Mouse (Mus musculus): ENCODE results near the gene Pdpr. TPM values are rescaled to one million over a fixed set of nuclear protein-coding genes. Genes with fewer than 3 reads are reported as not detected.
"Not testable (repeated sequence)": the region's sequence is repeated elsewhere in the genome, so short reads cannot be mapped to it uniquely, and the experiment has no call there.

The Pdpr gene
- polyA plus RNA-seq, 2 experiments, result 7.8 to 10.3 TPM

DNA sequence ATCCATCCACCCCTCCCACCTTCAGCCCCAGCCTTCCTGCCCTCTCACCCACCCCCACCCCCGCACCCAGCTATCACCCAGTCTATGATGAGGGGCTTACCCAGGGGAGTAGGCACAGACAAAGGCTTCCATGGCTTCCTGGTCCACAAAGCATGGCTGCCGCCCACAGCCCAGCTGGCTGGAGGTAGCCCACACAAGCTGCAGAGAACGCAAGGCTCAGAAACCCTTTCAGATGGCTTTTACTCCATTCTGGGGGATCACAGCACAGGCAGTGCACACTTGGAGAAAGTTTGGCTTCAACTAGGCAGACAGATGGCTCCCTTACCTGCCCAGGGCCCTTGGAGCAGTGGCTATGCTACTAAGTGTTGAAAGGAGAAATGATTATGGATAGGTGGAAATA, 18.5 kb upstream of the Pdpr start:
- no peak overlapping the region for H3K27ac ChIP-seq (replicated peaks; ENCODE audit: low read depth, low read length)
- H3K36me3 ChIP-seq (ENCODE audit: control insufficient read depth, insufficient read depth, low read length), result no peaks in the 10 kb centered on the region
- H3K4me1 ChIP-seq (ENCODE audit: control insufficient read depth, insufficient read depth, low read length), result no peaks in the 10 kb centered on the region
- H3K4me3 ChIP-seq (replicated peaks; ENCODE audit: low read length), result no peak overlapping the region
- H3K4me2 ChIP-seq (replicated peaks; ENCODE audit: low read depth, low read length, severe bottlenecking), result no peak overlapping the region
- ATAC-seq (ENCODE audit: low FRiP score, low read depth), result no peak
- no peaks in the 10 kb centered on the region for H3K9me3 ChIP-seq (ENCODE audit: control insufficient read depth, low read length)
- H3K27me3 ChIP-seq (ENCODE audit: control insufficient read depth, insufficient read depth, low read length), result no peaks in the 10 kb centered on the region
- WGBS, result 79% methylated on average over 3 of the region's 3 CpGs
- no peak for DNase-seq (ENCODE audit: low spot score)
- H3K9ac ChIP-seq (ENCODE audit: low read depth, low read length, severe bottlenecking), result no peak overlapping the region
- no peak for TF ChIP-seq POLR2A (IDR thresholded peaks at IDR 0.05; ENCODE audit: borderline replicate concordance, extremely low read depth, insufficient read depth, insufficient read length)

DNA sequence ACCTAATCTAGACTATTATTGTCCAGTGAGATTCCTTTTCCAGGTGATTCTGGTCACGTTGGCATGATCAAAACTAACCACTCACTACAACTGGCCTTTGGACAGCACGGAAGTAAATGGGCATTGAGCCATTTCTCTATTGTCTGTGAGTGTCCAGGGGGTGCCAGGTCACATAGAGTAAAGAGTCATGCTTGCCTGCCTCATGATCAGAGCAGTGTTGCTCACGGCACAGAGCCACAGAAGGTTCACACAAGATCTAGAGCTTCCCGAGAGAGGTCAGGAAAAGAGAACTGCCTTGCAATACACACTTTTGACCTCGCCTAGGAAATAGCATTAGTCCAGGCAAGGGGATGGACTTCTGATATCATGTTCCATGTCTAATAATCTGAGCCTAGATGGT, 15.0 kb upstream of the Pdpr start:
- Histone ChIP-seq H3K27me3 (ENCODE audit: control insufficient read depth, insufficient read depth, low read length) (no peaks in the 10 kb centered on the region), H3K9ac (ENCODE audit: low read depth, low read length, severe bottlenecking) (no peak overlapping the region), H3K36me3 (ENCODE audit: control insufficient read depth, insufficient read depth, low read length) (no peaks in the 10 kb centered on the region), H3K4me2 (replicated peaks; ENCODE audit: low read depth, low read length, severe bottlenecking) (no peak overlapping the region), H3K27ac (replicated peaks; ENCODE audit: low read depth, low read length) (no peak overlapping the region), H3K4me3 (replicated peaks; ENCODE audit: low read length) (no peak overlapping the region), H3K4me1 (ENCODE audit: control insufficient read depth, insufficient read depth, low read length) (no peaks in the 10 kb centered on the region), H3K9me3 (ENCODE audit: control insufficient read depth, low read length) (no peaks in the 10 kb centered on the region)
- WGBS, result 69% methylated on average over 5 of the region's 5 CpGs
- ATAC-seq (ENCODE audit: low FRiP score, low read depth), result no peak
- no peak for TF ChIP-seq POLR2A (IDR thresholded peaks at IDR 0.05; ENCODE audit: borderline replicate concordance, extremely low read depth, insufficient read depth, insufficient read length)
- DNase-seq (ENCODE audit: low spot score), result no peak

DNA sequence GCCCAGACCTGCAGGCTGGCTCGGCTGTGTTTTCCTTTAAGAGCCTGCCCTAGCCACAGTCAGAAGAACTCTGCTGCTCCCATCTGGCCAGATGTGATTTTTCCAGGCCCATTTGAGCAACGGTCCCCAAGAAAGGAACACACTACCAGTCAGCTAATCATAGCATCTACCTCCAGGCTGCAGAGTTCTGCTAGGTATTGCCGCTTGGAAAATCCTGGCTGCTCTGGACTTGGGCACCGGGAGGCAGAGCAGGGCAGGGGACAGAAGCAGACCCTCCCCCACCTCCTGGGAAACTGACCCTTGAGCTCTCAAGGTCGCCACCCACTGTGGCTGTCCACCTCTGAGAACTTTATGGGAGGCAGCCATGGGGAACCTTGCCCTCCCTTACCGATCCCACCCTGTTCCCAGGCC, 14.6 kb upstream of the Pdpr start:
- no peaks in the 10 kb centered on the region for H3K36me3 ChIP-seq (ENCODE audit: control insufficient read depth, insufficient read depth, low read length)
- no peaks in the 10 kb centered on the region for H3K9me3 ChIP-seq (ENCODE audit: control insufficient read depth, low read length)
- no peak overlapping the region for H3K4me2 ChIP-seq (replicated peaks; ENCODE audit: low read depth, low read length, severe bottlenecking)
- H3K27me3 ChIP-seq (ENCODE audit: control insufficient read depth, insufficient read depth, low read length), result no peaks in the 10 kb centered on the region
- ATAC-seq (ENCODE audit: low FRiP score, low read depth), result no peak
- H3K9ac ChIP-seq (ENCODE audit: low read depth, low read length, severe bottlenecking), result no peak overlapping the region
- H3K4me1 ChIP-seq (ENCODE audit: control insufficient read depth, insufficient read depth, low read length), result no peaks in the 10 kb centered on the region
- no peak overlapping the region for H3K4me3 ChIP-seq (replicated peaks; ENCODE audit: low read length)
- WGBS, result 29% methylated on average over 6 of the region's 6 CpGs
- no peak overlapping the region for H3K27ac ChIP-seq (replicated peaks; ENCODE audit: low read depth, low read length)
- no peak for TF ChIP-seq POLR2A (IDR thresholded peaks at IDR 0.05; ENCODE audit: borderline replicate concordance, extremely low read depth, insufficient read depth, insufficient read length)
- no peak for DNase-seq (ENCODE audit: low spot score)

DNA sequence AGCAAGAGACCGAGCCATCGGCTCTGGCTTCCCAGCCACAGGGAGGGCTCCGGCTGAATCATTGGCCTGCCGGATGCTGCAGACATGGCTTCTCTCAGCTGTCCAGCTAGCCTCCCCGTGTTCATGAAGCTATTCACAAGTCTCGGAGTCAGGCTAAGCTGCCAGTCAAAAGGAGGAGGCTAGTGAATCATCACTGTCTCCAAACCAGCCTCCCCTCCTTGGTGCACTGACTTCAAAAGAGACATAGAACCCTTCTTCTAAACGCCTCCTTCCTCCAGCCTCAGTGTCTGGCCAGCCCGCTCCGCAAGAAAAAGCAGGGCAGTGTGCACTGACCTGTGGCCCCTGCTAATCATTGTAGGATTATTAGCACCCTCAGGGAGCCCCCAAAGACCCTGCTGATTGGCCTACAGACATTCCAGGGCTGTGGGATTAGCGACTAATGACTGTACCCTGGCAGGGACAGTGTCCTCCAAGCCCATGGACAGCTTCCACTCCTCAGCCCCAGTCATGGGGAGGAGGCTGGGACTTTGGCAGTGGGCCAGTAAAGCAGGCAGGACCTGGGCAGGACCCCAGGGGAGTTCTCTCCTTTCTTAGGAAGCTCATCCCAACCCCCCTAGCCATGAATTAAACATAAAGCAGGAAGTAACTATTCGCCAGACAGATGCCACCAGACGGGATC, 12.7 kb upstream of the Pdpr start:
- Histone ChIP-seq H3K9ac (ENCODE audit: low read depth, low read length, severe bottlenecking) (no peak overlapping the region), H3K36me3 (ENCODE audit: control insufficient read depth, insufficient read depth, low read length) (no peaks in the 10 kb centered on the region), H3K27me3 (ENCODE audit: control insufficient read depth, insufficient read depth, low read length) (no peaks in the 10 kb centered on the region), H3K4me3 (replicated peaks; ENCODE audit: low read length) (no peak overlapping the region), H3K9me3 (ENCODE audit: control insufficient read depth, low read length) (no peaks in the 10 kb centered on the region), H3K4me2 (replicated peaks; ENCODE audit: low read depth, low read length, severe bottlenecking) (no peak overlapping the region), H3K4me1 (ENCODE audit: control insufficient read depth, insufficient read depth, low read length) (no peaks in the 10 kb centered on the region), H3K27ac (replicated peaks; ENCODE audit: low read depth, low read length) (no peak overlapping the region)
- ATAC-seq (ENCODE audit: low FRiP score, low read depth) (no peak), DNase-seq (ENCODE audit: low spot score) (no peak)
- no peak for TF ChIP-seq POLR2A (IDR thresholded peaks at IDR 0.05; ENCODE audit: borderline replicate concordance, extremely low read depth, insufficient read depth, insufficient read length)
- 53% methylated on average over 12 of the region's 12 CpGs for WGBS

GRCm38 (mm10) chr8:111083936-111084335, 10.5 kb upstream of the Pdpr start:
- 92% methylated on average over 5 of the region's 5 CpGs for WGBS
- not testable (repeated sequence) for H3K27ac ChIP-seq (replicated peaks; ENCODE audit: low read depth, low read length); H3K4me2 ChIP-seq (replicated peaks; ENCODE audit: low read depth, low read length, severe bottlenecking); H3K27me3 ChIP-seq (ENCODE audit: control insufficient read depth, insufficient read depth, low read length); H3K4me3 ChIP-seq (replicated peaks; ENCODE audit: low read length); DNase-seq (ENCODE audit: low spot score); H3K36me3 ChIP-seq (ENCODE audit: control insufficient read depth, insufficient read depth, low read length); H3K9ac ChIP-seq (ENCODE audit: low read depth, low read length, severe bottlenecking); H3K4me1 ChIP-seq (ENCODE audit: control insufficient read depth, insufficient read depth, low read length); ATAC-seq (ENCODE audit: low FRiP score, low read depth); H3K9me3 ChIP-seq (ENCODE audit: control insufficient read depth, low read length)

- Histone ChIP-seq H3K9ac (ENCODE audit: low read depth, low read length, severe bottlenecking) (no peak overlapping the region), H3K9me3 (ENCODE audit: control insufficient read depth, low read length) (no peaks in the 10 kb centered on the region), H3K4me1 (ENCODE audit: control insufficient read depth, insufficient read depth, low read length) (no peaks in the 10 kb centered on the region), H3K4me3 (replicated peaks; ENCODE audit: low read length) (no peak overlapping the region), H3K4me2 (replicated peaks; ENCODE audit: low read depth, low read length, severe bottlenecking) (no peak overlapping the region), H3K27ac (replicated peaks; ENCODE audit: low read depth, low read length) (no peak overlapping the region), H3K36me3 (ENCODE audit: control insufficient read depth, insufficient read depth, low read length) (no peaks in the 10 kb centered on the region), H3K27me3 (ENCODE audit: control insufficient read depth, insufficient read depth, low read length) (no peaks in the 10 kb centered on the region)
- TF ChIP-seq POLR2A (IDR thresholded peaks at IDR 0.05; ENCODE audit: borderline replicate concordance, extremely low read depth, insufficient read depth, insufficient read length), result no peak
- WGBS, result 0% methylated on average over 2 of the region's 2 CpGs
- DNase-seq (ENCODE audit: low spot score), result peak; percentile 86
- no peak for ATAC-seq (ENCODE audit: low FRiP score, low read depth)
These were observed 4.3 kb upstream of the Pdpr start for GRCm38 (mm10) chr8:111090126-111090525.

All from limb, embryonic 14.5 days (tissue).